Mouse (Mus musculus): ENCODE results near the gene Map1b.

The Map1b gene

GRCm38 (mm10) chr13:99528456-99528855 lies 12.1 kb upstream of the Map1b start:
- no peak for DNase-seq (ENCODE audit: low read depth, low spot score)

GRCm38 (mm10) chr13:99527936-99528335 lies 11.6 kb upstream of the Map1b start:
- no peak for DNase-seq (ENCODE audit: low read depth, low spot score)

- no peak for DNase-seq (ENCODE audit: low read depth, low spot score)
These were observed 9.2 kb upstream of the Map1b start for GRCm38 (mm10) chr13:99525491-99525890.

- DNase-seq (ENCODE audit: low read depth, low spot score), result no peak
These were observed 1.5 kb upstream of the Map1b start for GRCm38 (mm10) chr13:99517836-99518235.

- no peak for DNase-seq (ENCODE audit: low read depth, low spot score)
These were observed 448 bp downstream of the Map1b start for GRCm38 (mm10) chr13:99515736-99516447.

- peak; percentile 88 for DNase-seq (ENCODE audit: low read depth, low spot score)
These were observed 1.3 kb downstream of the Map1b start for GRCm38 (mm10) chr13:99514917-99515591.

- DNase-seq (ENCODE audit: low read depth, low spot score), result no peak
These were observed 2.4 kb downstream of the Map1b start for GRCm38 (mm10) chr13:99513990-99514389.

GRCm38 (mm10) chr13:99513138-99513537 lies 3.2 kb downstream of the Map1b start:
- peak; percentile 75 for DNase-seq (ENCODE audit: low read depth, low spot score)

- DNase-seq (ENCODE audit: low read depth, low spot score), result peak; percentile 66
These were observed 6.4 kb downstream of the Map1b start for GRCm38 (mm10) chr13:99509896-99510295.

- no peak for DNase-seq (ENCODE audit: low read depth, low spot score)
These were observed 9.8 kb downstream of the Map1b start for GRCm38 (mm10) chr13:99506580-99506962.

GRCm38 (mm10) chr13:99505826-99506579 lies 10.3 kb downstream of the Map1b start:
- DNase-seq (ENCODE audit: low read depth, low spot score), result no peak

- DNase-seq (ENCODE audit: low read depth, low spot score), result no peak
These were observed 12.9 kb downstream of the Map1b start for GRCm38 (mm10) chr13:99503370-99503979.

- no peak for DNase-seq (ENCODE audit: low read depth, low spot score)
These were observed 13.4 kb downstream of the Map1b start for GRCm38 (mm10) chr13:99502911-99503310.

GRCm38 (mm10) chr13:99502126-99502744 lies 14.1 kb downstream of the Map1b start:
- peak; percentile 47 for DNase-seq (ENCODE audit: low read depth, low spot score)

- DNase-seq (ENCODE audit: low read depth, low spot score), result peak; percentile 35
These were observed 14.9 kb downstream of the Map1b start for GRCm38 (mm10) chr13:99501393-99501792.

- DNase-seq (ENCODE audit: low read depth, low spot score), result no peak
These were observed 15.7 kb downstream of the Map1b start for GRCm38 (mm10) chr13:99500609-99501008.

GRCm38 (mm10) chr13:99499764-99500163 lies 16.6 kb downstream of the Map1b start:
- no peak for DNase-seq (ENCODE audit: low read depth, low spot score)

- DNase-seq (ENCODE audit: low read depth, low spot score), result no peak
These were observed 20.2 kb downstream of the Map1b start for GRCm38 (mm10) chr13:99496106-99496505.

- DNase-seq (ENCODE audit: low read depth, low spot score), result no peak
These were observed 21.9 kb downstream of the Map1b start for GRCm38 (mm10) chr13:99494416-99494815.

- DNase-seq (ENCODE audit: low read depth, low spot score), result no peak
These were observed 22.9 kb downstream of the Map1b start for GRCm38 (mm10) chr13:99493304-99493904.

- DNase-seq (ENCODE audit: low read depth, low spot score), result no peak
These were observed 23.6 kb downstream of the Map1b start for GRCm38 (mm10) chr13:99492619-99493303.

Measured in mesoderm, embryonic 11.5 days (tissue).